Comparison of ENCODE assay signal across 8 mouse cellular contexts in genomic region chr10:122096462-122096979, GRCm38 (mm10). TPM values are rescaled to one million over a fixed set of nuclear protein-coding genes. Genes with fewer than 3 reads are reported as not detected.
DNase-seq lines count a peak whose midpoint lies in the region; ATAC-seq and TF ChIP-seq lines count a peak whose summit lies in the region.

No protein-coding gene starts in this region.

- H3K4me2 ChIP-seq in midbrain, embryonic 12.5 days (replicated peaks), result peak overlapping the region; percentile 80

- H3K36me3 ChIP-seq in kidney, adult 2 months (ENCODE audit: control insufficient read depth, insufficient read depth, low read length), result peaks cover under 1% of the 10 kb centered on the region; the same call in 1 of the 2 replicates
- H3K36me3 ChIP-seq in embryonic facial prominence, embryonic 10.5 days (replicated peaks), result peaks cover 23% of the 10 kb centered on the region
- H3K36me3 ChIP-seq in midbrain, embryonic 12.5 days, result no peaks in the 10 kb centered on the region

- no peak for DNase-seq in kidney, adult 2 months
- no peak for DNase-seq in kidney, postnatal 4 days
- peak; percentile 43 for DNase-seq in ES-CJ7 (ENCODE audit: low read depth, low spot score)
- no peak for DNase-seq in embryonic facial prominence, embryonic 10.5 days (ENCODE audit: low spot score)
- no peak for DNase-seq in spleen, postnatal 4 days (ENCODE audit: low spot score in 2 of 2)
- DNase-seq in spleen, adult 12 weeks (ENCODE audit: low spot score), result no peak

- H3K27ac ChIP-seq in kidney, adult 2 months (ENCODE audit: insufficient read depth, low read depth, low read length), result peak overlapping the region; percentile 28; the same call in 1 of the 2 replicates
- peak overlapping the region; percentile 94 for H3K27ac ChIP-seq in embryonic facial prominence, embryonic 10.5 days (replicated peaks)
- peak overlapping the region; percentile 89 for H3K27ac ChIP-seq in midbrain, embryonic 12.5 days (replicated peaks)

- no peak for TF ChIP-seq CTCF in kidney, adult 2 months (conservative IDR thresholded peaks at IDR 0.05; ENCODE audit: insufficient read depth, insufficient read length, low read depth, low read length)

- H3K27me3 ChIP-seq in kidney, adult 2 months (replicated peaks; ENCODE audit: control insufficient read depth, insufficient read depth, low read length), result no peaks in the 10 kb centered on the region
- H3K27me3 ChIP-seq in embryonic facial prominence, embryonic 10.5 days (replicated peaks; ENCODE audit: low read depth, poor library complexity, severe bottlenecking), result no peaks in the 10 kb centered on the region
- no peaks in the 10 kb centered on the region for H3K27me3 ChIP-seq in midbrain, embryonic 12.5 days

- 1% methylated on average over 48 of the region's 48 CpGs for WGBS in kidney, adult 2 months
- under 1% methylated on average over 48 of the region's 48 CpGs for WGBS in embryonic facial prominence, embryonic 10.5 days
- under 1% methylated on average over 44 of the region's 48 CpGs for whole genome bisulfite sequencing in midbrain, embryonic 12.5 days

- TF ChIP-seq POLR2A in kidney, adult 2 months (IDR thresholded peaks at IDR 0.05; ENCODE audit: low read depth, low read length), result no peak

- peak; percentile 32 for ATAC-seq in inflammation-experienced regulatory T-cells, adult 6 months
- ATAC-seq in midbrain, embryonic 12.5 days (ENCODE audit: low FRiP score, low read depth), result peak; percentile 78; the same call in 1 of the 2 replicates

- H3K4me1 ChIP-seq in kidney, adult 2 months (ENCODE audit: control insufficient read depth, insufficient read depth, low read length), result peaks cover 2% of the 10 kb centered on the region; the same call in 1 of the 2 replicates
- peaks cover 9% of the 10 kb centered on the region for H3K4me1 ChIP-seq in embryonic facial prominence, embryonic 10.5 days
- peaks cover 8% of the 10 kb centered on the region for H3K4me1 ChIP-seq in midbrain, embryonic 12.5 days

- H3K4me3 ChIP-seq in kidney, adult 2 months (ENCODE audit: insufficient read depth, low read depth, low read length), result peak overlapping the region; percentile 70
- H3K4me3 ChIP-seq in embryonic facial prominence, embryonic 10.5 days, result peak overlapping the region; percentile 84
- peak overlapping the region; percentile 80 for H3K4me3 ChIP-seq in midbrain, embryonic 12.5 days

- H3K9ac ChIP-seq in midbrain, embryonic 12.5 days (replicated peaks), result peak overlapping the region; percentile 88

- H3K9me3 ChIP-seq in embryonic facial prominence, embryonic 10.5 days, result no peaks in the 10 kb centered on the region
- no peaks in the 10 kb centered on the region for H3K9me3 ChIP-seq in midbrain, embryonic 12.5 days

RNA-seq across cellular contexts. Expression of gene Rxylt1, which starts 0.7 kb away (rescaled TPM):
- 4.3 and 6.5 TPM in 2 replicates for polyA plus RNA-seq in kidney, adult 2 months (2012; rRNA removed)
- polyA plus RNA-seq in embryonic facial prominence, embryonic 10.5 days (2016; fragmentation: Nextera tagmentation; extraction: Ambion mirVana), result 37.7 and 40.0 TPM in 2 replicates
- 10 to 100 TPM; 11.9 to 19.1 (median 12.2) TPM for polyA plus RNA-seq in inflammation-experienced regulatory T-cells, adult 6 months (2017; shearing (Covaris generic))
- polyA plus RNA-seq in midbrain, embryonic 12.5 days (2016; fragmentation: Nextera tagmentation; extraction: Ambion mirVana), result 31.8 and 32.8 TPM in 2 replicates

RNA-seq across cellular contexts. Expression of gene Srgap1, which starts 49.4 kb away (rescaled TPM):
- 3.3 and 3.4 TPM in 2 replicates for polyA plus RNA-seq in kidney, adult 2 months (2012; rRNA removed)
- 7.4 and 9.4 TPM in 2 replicates for polyA plus RNA-seq in embryonic facial prominence, embryonic 10.5 days (2016; fragmentation: Nextera tagmentation; extraction: Ambion mirVana)
- under 1 TPM in 1 of 3 experiments, not detected in 2; 0.09 TPM for polyA plus RNA-seq in inflammation-experienced regulatory T-cells, adult 6 months (2017; shearing (Covaris generic))
- 30.1 and 32.3 TPM in 2 replicates for polyA plus RNA-seq in midbrain, embryonic 12.5 days (2016; fragmentation: Nextera tagmentation; extraction: Ambion mirVana)

Comparison
In these comparisons a context has a peak if more than half of its experiments do, and no peak if none do; other contexts are left out.
1. H3K27ac ChIP-seq: peak in every context shown above with its lines; median percentile 94 in embryonic facial prominence, embryonic 10.5 days; 89 in midbrain, embryonic 12.5 days; 28 in kidney, adult 2 months.